ENCODE assay signal across 27 mouse cellular contexts in the genomic region with DNA sequence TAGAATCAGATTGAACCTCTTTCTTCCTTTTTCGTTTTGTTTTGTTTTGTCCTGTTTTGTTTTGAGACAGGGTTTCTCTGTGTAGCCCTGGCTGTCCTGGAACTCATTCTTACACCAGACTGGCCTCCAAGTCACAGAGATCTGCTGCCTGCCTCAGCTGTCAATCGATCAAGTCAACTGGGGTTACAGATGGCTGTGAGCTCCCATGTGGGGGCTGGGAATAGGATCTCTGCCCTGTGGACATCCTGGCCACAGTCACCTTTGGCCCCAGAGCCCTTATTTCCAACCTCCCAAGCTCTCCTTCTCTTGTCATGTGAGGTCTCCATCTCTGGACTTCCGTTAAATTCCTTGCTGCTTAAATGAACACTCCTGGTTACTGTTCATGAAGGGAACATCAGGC.
"Had no signal": no experiment of that assay in that cellular context is flagged by ENCODE, and none has a peak within 500 bp of the region (broad histone marks: within the 10 kb centered on the region; RNA-seq: fewer than 3 reads in every experiment).

No protein-coding gene starts in this region.

- H3K9me3 ChIP-seq: heart, embryonic 13.5 days; heart, embryonic 15.5 days; hindbrain, embryonic 13.5 days; hindbrain, embryonic 15.5 days; kidney, embryonic 15.5 days; limb, embryonic 10.5 days; limb, embryonic 12.5 days had no signal

- H3K27ac ChIP-seq: heart, adult 2 months; heart, embryonic 13.5 days; heart, embryonic 15.5 days; hindbrain, embryonic 13.5 days; hindbrain, embryonic 15.5 days; hindbrain, postnatal 0 days; kidney, embryonic 15.5 days; kidney, postnatal 0 days; left cerebral cortex, adult 2 months; limb, embryonic 10.5 days; limb, embryonic 12.5 days had no signal

- DNase-seq: forebrain, postnatal 0 days; gastrocnemius, postnatal 10 days; gastrocnemius, postnatal 25 days; heart, adult 11 months; heart, adult 2 months; heart, postnatal 14 days; heart, postnatal 36 days; kidney, adult 11 months; kidney, adult 2 months; kidney, adult 9 months; kidney, postnatal 14 days; kidney, postnatal 36 days; layer of hippocampus, adult 9-11 months; layer of hippocampus, postnatal 36 days; liver had no signal

- H3K4me2 ChIP-seq: heart, embryonic 11.5 days; heart, embryonic 13.5 days; heart, embryonic 15.5 days; hindbrain, embryonic 13.5 days; hindbrain, embryonic 15.5 days; kidney, embryonic 15.5 days; limb, embryonic 12.5 days had no signal

- H3K27me3 ChIP-seq: heart, embryonic 13.5 days; heart, embryonic 15.5 days; hindbrain, embryonic 13.5 days; hindbrain, embryonic 15.5 days; kidney, embryonic 15.5 days; limb, embryonic 12.5 days had no signal

- H3K36me3 ChIP-seq: heart, embryonic 13.5 days; heart, embryonic 15.5 days; hindbrain, embryonic 13.5 days; hindbrain, embryonic 15.5 days; kidney, embryonic 15.5 days; limb, embryonic 10.5 days; limb, embryonic 12.5 days had no signal

- H3K4me1 ChIP-seq: hindbrain, embryonic 13.5 days; hindbrain, embryonic 15.5 days had no signal

- ATAC-seq: forebrain, postnatal 0 days; hindbrain, postnatal 0 days; intestine, embryonic 16.5 days had no signal

- H3K9ac ChIP-seq: forebrain, postnatal 0 days; heart, embryonic 13.5 days; heart, embryonic 15.5 days; hindbrain, embryonic 13.5 days; hindbrain, embryonic 15.5 days; kidney, embryonic 15.5 days; limb, embryonic 12.5 days had no signal

- H3K4me3 ChIP-seq: heart, adult 2 months; heart, embryonic 13.5 days; heart, embryonic 15.5 days; hindbrain, embryonic 13.5 days; hindbrain, embryonic 15.5 days; kidney, embryonic 15.5 days; left cerebral cortex, adult 2 months; limb, embryonic 10.5 days; limb, embryonic 12.5 days had no signal
